Mouse (Mus musculus): Measurements from ENCODE around the gene Ccl6. TPM values are rescaled to one million over a fixed set of nuclear protein-coding genes. Genes with fewer than 3 reads are reported as not detected.

The Ccl6 gene
- polyA plus RNA-seq, 1 experiment from 2014 or later: 2.5 TPM

- DNase-seq (ENCODE audit: low spot score) (no peak), ATAC-seq (ENCODE audit: insufficient read depth, low FRiP score, low TSS enrichment) (no peak)
- Histone ChIP-seq H3K4me1 (ENCODE audit: control insufficient read depth, insufficient read depth, low read length) (no peaks in the 10 kb centered on the region), H3K9me3 (ENCODE audit: control insufficient read depth, low read length) (no peaks in the 10 kb centered on the region), H3K4me2 (ENCODE audit: low read depth) (no peak overlapping the region), H3K27me3 (ENCODE audit: control insufficient read depth, insufficient read depth, low read length) (no peaks in the 10 kb centered on the region), H3K36me3 (ENCODE audit: control insufficient read depth, insufficient read depth, low read length) (no peaks in the 10 kb centered on the region), H3K4me3 (ENCODE audit: low read depth, low read length) (no peak overlapping the region), H3K9ac (ENCODE audit: low read length) (no peak overlapping the region), H3K27ac (ENCODE audit: low read depth, low read length) (no peak overlapping the region)
- WGBS: 95% methylated on average over 2 of the region's 2 CpGs
Observed at GRCm38 (mm10) chr11:83540931-83541330, 52.0 kb downstream of the Ccl6 start.

- 83% methylated on average over 3 of the region's 3 CpGs for WGBS
- no peaks in the 10 kb centered on the region for H3K4me1 ChIP-seq (ENCODE audit: control insufficient read depth, insufficient read depth, low read length)
- no peak overlapping the region for H3K27ac ChIP-seq (ENCODE audit: low read depth, low read length)
- no peaks in the 10 kb centered on the region for H3K9me3 ChIP-seq (ENCODE audit: control insufficient read depth, low read length)
- H3K4me2 ChIP-seq (ENCODE audit: low read depth): no peak overlapping the region
- H3K9ac ChIP-seq (ENCODE audit: low read length): no peak overlapping the region
- H3K36me3 ChIP-seq (ENCODE audit: control insufficient read depth, insufficient read depth, low read length): no peaks in the 10 kb centered on the region
- H3K27me3 ChIP-seq (ENCODE audit: control insufficient read depth, insufficient read depth, low read length): no peaks in the 10 kb centered on the region
- DNase-seq (ENCODE audit: low spot score) (no peak), ATAC-seq (ENCODE audit: insufficient read depth, low FRiP score, low TSS enrichment) (no peak)
- no peak overlapping the region for H3K4me3 ChIP-seq (ENCODE audit: low read depth, low read length)
Observed at GRCm38 (mm10) chr11:83538705-83539314, 54.1 kb downstream of the Ccl6 start.

Other genes with a start within 250 kb of the Ccl6 start
- gene Rasl10b, start 183.9 kb downstream of the Ccl6 start, polyA plus RNA-seq (2014; fragmentation: Nextera tagmentation; extraction: Ambion mirVana): 7.0 and 7.2 TPM in 2 replicates
- 0.08 TPM in 1 of 2 replicates, not detected in the other for gene Gas2l2, start 163.6 kb downstream of the Ccl6 start, polyA plus RNA-seq (2014; fragmentation: Nextera tagmentation; extraction: Ambion mirVana)
- gene 1700020L24Rik, start 155.4 kb downstream of the Ccl6 start, polyA plus RNA-seq (2014; fragmentation: Nextera tagmentation; extraction: Ambion mirVana): 0.31 and 0.92 TPM in 2 replicates
- 3.1 and 3.2 TPM in 2 replicates for gene Mmp28, start 130.0 kb downstream of the Ccl6 start, polyA plus RNA-seq (2014; fragmentation: Nextera tagmentation; extraction: Ambion mirVana)
- gene Taf15, start 120.0 kb downstream of the Ccl6 start, polyA plus RNA-seq (2014; fragmentation: Nextera tagmentation; extraction: Ambion mirVana): 9.1 TPM in 2 replicates
- gene Heatr9, start 70.9 kb downstream of the Ccl6 start, polyA plus RNA-seq (2014; fragmentation: Nextera tagmentation; extraction: Ambion mirVana): not detected in 2 replicates
- gene Ccl5, start 62.6 kb downstream of the Ccl6 start, polyA plus RNA-seq (2014; fragmentation: Nextera tagmentation; extraction: Ambion mirVana): not detected in 2 replicates
- 0.88 and 3.2 TPM in 2 replicates for gene Ccl9, start 14.5 kb downstream of the Ccl6 start, polyA plus RNA-seq (2014; fragmentation: Nextera tagmentation; extraction: Ambion mirVana)
- gene Rpl9-ps1, start 52.5 kb upstream of the Ccl6 start, polyA plus RNA-seq (2014; fragmentation: Nextera tagmentation; extraction: Ambion mirVana): not detected in 2 replicates
- gene Ccl3, start 56.3 kb upstream of the Ccl6 start, polyA plus RNA-seq (2014; fragmentation: Nextera tagmentation; extraction: Ambion mirVana): 0.95 and 1.0 TPM in 2 replicates
- 0.37 and 1.1 TPM in 2 replicates for gene Ccl4, start 69.5 kb upstream of the Ccl6 start, polyA plus RNA-seq (2014; fragmentation: Nextera tagmentation; extraction: Ambion mirVana)
- 1.0 TPM in 1 of 2 replicates, not detected in the other for gene Wfdc17, start 110.9 kb upstream of the Ccl6 start, polyA plus RNA-seq (2014; fragmentation: Nextera tagmentation; extraction: Ambion mirVana)
- gene Wfdc18, start 115.9 kb upstream of the Ccl6 start, polyA plus RNA-seq (2014; fragmentation: Nextera tagmentation; extraction: Ambion mirVana): not detected in 2 replicates
- not detected in 2 replicates for gene Wfdc21, start 153.9 kb upstream of the Ccl6 start, polyA plus RNA-seq (2014; fragmentation: Nextera tagmentation; extraction: Ambion mirVana)
- 29.7 and 30.9 TPM in 2 replicates for gene Heatr6, start 160.6 kb upstream of the Ccl6 start, polyA plus RNA-seq (2014; fragmentation: Nextera tagmentation; extraction: Ambion mirVana)